Mouse (Mus musculus) adrenal gland (tissue): ENCODE measurements around the gene Zfp36.

ENCODE experiments used
- intact Hi-C: fragments of 180-260 bp; cut with DNase I; formaldehyde crosslinking; loops from one replicate; pipeline ENCODE4 v1.15.1; 2025

Gene Zfp36

GRCm38 (mm10) chr7:28339213-28339917 lies 40.7 kb downstream of the Zfp36 start:
- intact Hi-C loops, result no loop called here

GRCm38 (mm10) chr7:28338108-28338998 lies 41.7 kb downstream of the Zfp36 start, which contains the start of gene Supt5:
Supt5 (minus strand) TSS chr7:28338746.
- intact Hi-C loops, result no loop called here

GRCm38 (mm10) chr7:28335471-28335870 lies 44.6 kb downstream of the Zfp36 start:
- intact Hi-C loops, result no loop called here

DNA sequence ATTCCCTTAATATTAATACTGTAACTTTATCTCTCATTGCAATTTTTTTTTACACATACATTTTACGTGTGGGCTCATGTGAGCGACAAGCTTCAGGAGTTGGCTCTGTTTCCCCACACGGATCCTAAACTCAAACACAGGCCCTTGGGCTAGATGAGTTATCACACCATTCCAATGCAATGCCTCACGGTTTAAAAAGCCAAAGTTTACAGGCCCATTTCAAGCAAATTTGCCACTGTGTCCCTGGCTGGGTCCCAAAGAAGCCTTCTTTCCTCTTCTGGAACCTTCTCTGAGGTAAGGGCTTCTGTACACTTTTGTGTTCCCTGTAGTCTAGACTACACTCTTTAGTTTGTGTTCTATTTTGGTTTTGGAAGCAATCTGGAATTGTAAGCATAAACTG lies 45.5 kb downstream of the Zfp36 start:
- intact Hi-C loops, result no loop called here

DNA sequence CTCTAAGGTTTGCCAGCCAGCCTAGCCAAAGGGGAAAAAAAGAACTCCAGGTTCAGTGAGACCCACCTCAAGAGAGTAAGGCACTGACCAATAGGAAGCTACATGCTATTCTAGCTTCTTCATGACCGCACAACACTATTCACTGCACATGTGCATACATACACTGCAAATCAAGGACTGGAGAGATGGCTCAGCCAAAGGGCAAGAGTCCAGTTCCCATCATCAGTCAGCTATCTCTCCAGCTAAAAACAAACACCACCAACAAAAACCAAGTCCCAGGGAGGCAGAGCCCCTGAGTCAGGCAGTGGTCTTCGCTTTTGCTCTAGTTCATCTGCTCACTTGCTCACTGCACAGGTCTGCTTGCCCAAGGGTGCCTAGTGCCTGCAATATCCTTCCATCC lies 51.8 kb downstream of the Zfp36 start:
- intact Hi-C loops, result no loop called here
